Mouse (Mus musculus) c-Kit-positive CD71-negative TER-119-negative erythroid progenitor cells, embryonic 14.5 days (primary cell): ENCODE data around the gene Defb11.
"Not testable (repeated sequence)": the region's sequence is repeated elsewhere in the genome, so short reads cannot be mapped to it uniquely, and the experiment has no call there.

ENCODE experiments used
- DNase-seq: peaks from one replicate; pipeline ENCODE4 v3.0.0-alpha.2; 2013; ENCODE audit warnings: low read depth

The Defb11 gene

DNA sequence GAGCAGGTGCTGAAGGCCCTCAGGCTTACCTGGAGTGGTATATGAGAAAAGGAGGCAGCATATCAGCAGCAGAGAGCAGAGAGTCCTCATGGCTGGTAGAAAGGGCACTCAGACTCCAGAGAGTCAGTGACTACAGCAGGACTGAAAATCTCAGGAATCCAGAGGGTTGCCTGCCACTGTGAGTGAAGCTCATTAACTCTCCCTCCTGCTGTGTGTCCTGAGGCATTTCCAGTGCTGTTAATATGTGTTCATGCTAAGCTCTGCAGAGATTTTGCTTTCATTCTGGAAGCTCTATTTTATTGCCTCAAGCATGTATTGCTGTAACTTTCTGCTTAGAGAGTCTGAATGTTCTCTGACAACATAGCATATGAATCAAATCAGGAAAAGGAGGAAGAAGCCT, at the start of gene Defb11:
Gene Defb11 (minus strand): TSS at position 123 of the 400 bp plus-strand sequence.
- DNase-seq, result not testable (repeated sequence)

DNA sequence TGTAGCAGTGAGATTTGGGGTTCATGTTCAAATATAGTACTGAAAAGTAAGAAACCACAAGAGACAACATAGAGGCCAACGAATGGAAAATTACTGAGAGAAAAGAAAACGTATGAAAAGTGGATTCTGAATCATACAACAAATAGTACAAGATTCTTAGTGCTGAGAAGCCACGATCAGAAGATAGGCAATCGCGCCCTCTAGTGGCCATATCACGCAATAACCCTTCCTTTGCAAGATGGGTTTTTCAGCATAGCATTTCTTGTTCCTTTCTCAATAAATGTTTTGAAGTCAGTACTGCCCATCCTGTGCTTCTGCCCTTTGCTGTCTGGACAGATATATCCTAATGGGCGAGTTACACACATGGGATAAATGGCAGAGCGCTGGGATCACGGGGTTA, 49.1 kb upstream of the Defb11 start:
- DNase-seq, result peak; percentile 24

DNA sequence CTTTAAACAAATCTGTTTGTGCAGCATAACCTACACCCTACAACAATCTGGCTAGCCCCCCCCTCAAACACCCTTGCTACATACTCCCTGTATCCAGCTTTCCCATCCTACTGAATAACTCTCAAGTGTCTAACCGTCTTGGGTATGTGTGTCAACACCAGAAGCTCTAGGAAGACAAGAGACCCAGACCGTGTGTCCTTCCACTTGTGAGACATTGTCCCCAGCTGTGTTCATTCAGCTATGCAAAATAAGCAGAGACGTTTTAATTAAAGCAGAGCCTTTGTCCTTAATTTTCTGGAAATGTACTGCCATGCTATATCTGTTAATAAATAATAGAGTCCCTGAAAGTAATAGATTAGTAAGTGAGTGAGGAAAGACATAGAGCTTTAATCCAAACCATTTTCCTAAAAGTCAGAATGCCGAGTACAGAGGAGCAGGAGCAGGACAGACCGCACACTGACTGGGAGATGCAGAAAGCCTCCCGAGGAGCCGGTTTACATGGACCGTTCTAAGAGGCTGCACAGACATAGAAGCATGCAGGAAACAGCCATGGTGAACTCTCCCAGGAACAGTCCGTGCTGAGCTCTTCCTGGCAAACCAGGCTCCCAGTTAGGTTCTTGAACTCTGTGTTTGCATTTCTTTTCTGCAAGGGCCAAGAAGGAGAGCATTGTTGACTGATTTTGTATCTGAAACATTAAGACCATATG, 41.3 kb upstream of the Defb11 start:
- DNase-seq, result no peak

DNA sequence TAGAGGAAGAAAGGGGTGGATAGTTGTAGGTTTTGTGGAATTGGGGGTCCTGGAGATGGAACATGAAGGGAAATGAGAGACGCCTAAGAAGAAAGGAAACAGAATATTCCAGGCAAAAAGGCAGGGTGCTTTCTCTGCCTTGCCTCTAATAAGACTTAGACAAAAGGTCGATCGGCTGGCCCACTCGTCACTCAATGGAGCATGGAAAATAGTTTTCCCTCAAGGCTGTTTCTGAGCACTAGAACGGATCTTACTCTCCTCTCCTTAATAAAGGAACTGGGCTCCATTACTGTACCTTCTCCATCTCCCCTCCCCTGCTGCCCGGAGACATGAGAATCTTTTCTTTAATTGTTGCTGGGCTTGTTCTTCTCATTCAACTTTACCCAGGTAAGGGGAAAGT, 40.2 kb upstream of the Defb11 start, which contains the start of gene Defb13:
Gene Defb13 (plus strand): TSS at position 301 of the 400 bp plus-strand sequence.
- no peak for DNase-seq

DNA sequence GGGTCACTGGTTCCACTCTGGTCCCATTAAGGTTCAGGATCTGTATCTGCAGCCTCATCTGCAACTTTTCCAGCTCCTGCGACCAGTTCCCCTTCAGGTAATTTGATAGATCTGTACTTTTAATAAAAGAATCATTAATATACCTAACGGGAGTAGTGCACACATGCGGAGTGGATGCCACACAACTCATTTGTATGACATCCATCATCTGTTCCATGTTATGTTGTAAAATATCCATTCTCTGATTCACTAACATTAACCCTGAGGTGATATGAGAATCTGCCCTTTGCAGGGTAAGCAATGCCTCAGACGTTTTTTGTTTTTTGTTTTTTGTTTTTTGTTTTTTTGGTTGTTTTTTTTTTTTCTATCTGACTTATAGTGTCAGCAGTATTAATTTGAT, 31.8 kb upstream of the Defb11 start, which contains the start of gene Defb35:
Gene Defb35 (plus strand): TSS at position 301 of the 400 bp plus-strand sequence.
- DNase-seq, result not testable (repeated sequence)

DNA sequence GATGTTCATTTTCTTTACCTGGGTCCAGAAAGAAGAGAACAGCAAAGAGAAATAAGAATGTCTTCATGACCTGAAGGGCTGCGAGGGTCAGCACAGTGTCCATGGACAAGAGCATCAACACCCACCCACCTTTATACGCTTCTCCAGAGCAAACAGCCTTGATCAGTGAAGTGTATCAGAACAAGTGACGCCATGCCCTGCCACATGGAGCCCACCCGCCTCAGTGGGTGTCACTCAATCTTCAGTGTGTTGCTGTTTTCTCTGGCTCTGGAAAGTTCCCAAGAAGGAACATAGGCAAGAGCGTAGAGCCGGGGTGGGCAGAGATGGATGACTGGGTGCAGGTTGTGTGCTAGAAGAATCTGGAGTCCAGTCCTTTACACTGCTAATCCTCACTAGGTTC, 26.4 kb upstream of the Defb11 start, which contains the start of gene Defb15:
Gene Defb15 (minus strand): TSS at position 101 of the 400 bp plus-strand sequence.
- DNase-seq, result no peak

DNA sequence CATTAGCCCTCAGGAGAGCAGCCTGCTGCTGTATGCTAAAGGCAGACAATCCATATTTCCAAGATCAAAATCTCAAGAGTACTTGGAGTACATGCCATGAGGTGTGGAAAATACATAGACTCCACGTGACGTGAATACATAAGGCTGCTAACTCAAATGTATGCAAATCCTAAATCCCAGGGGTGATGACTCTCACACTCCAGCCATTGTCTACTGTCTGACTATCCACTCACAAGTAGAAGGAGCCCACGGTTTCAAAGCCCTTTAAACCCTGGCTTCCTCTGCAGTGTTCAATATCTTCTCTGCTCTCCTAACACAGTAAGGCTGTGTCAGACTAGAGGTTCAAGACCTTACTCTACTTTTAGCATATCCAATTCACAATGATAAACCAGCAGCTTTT, 24.5 kb upstream of the Defb11 start:
- not testable (repeated sequence) for DNase-seq

DNA sequence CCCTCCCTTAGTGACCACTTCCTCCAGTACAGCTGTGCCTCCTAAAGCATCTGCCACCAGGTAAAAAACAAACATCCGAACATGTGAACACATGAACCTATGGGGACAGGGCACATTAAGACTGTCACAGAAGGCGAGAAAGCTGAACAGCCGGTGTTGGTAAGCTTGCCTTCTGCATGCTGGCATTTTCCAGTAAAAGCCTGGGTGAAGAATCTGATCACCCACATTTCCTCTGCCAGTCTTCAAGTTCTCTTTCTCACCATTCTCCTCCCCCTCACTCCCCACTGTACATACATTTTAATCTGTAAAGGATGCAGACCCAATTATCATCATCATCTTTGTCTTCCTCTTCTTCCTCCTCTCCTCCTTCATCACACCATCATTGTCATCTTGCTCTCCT, 9.4 kb upstream of the Defb11 start:
- no peak for DNase-seq

DNA sequence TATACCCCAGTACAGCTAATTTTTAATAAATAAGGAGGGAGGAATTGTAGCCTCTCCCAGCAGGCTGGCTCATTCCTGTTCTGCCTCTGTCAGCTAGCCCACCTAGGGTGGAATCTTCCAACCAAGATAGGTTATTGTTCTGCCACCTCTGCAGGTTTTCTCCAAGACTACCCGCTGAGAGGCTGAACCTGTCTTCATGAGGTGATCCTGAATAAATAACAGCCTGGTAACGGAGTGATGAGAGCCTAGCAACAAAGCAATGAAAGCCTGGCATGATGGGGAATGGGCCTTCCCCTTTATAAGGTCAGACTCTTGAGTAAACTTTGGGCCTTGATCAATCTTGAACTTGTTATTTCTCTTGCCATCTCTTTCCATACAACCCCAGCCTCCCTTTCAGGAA, 6.3 kb upstream of the Defb11 start:
- DNase-seq, result no peak

DNA sequence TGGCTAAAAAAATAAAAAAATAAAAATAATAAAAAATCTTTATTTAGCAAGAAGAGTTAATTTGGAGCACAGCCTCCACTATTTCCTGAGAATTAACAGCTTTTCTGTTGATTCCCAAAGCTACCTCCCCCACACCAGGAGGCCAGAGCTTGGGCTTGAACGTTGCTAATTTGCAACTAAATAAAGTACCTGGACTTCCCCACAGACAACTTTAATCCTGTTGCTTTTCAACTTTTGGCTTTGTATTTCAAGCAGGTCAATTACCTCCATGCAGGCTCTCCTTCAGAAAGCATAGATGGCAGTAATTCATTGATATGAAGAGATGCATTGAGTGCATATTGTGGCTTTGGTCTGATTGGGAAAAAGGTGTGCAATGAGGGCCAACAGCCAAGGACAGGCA, 5.7 kb upstream of the Defb11 start:
- no peak for DNase-seq

DNA sequence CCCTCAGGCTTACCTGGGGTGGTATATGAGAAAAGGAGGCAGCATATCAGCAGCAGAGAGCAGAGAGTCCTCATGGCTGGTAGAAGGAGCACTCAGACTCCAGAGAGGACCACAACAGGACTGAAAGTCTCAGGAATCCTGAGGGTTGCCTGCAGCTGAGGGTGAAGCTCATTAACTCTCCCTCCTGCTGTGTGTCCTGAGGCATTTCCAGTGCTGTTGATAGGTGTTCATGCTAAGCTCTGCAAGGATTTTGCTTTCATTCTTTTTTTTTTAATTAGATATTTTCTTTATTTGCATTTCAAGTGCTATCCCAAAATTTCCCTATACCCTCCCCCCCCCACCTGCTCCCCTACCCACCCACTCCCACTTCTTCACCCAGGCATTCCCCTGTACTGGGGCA, 20.9 kb downstream of the Defb11 start, which contains the start of gene Defb9:
Gene Defb9 (minus strand): TSS at position 101 of the 400 bp plus-strand sequence.
- not testable (repeated sequence) for DNase-seq

DNA sequence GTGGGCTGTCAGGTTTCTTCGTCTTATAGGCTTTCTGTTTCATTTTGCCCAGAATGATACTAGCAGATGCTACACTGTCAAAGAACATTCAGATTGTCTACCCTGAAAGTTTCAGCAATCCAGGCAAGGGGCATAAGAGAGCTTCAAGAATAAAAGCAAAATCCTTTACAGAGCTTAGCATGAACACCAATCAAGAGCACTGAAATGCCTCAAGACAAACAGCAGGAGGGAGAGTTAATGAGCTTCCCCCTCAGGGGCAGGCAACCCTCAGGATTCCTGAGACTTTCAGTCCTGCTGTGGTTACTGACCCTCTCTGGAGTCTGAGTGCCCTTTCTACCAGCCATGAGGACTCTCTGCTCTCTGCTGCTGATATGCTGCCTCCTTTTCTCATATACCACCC, 47.6 kb downstream of the Defb11 start, which contains the start of gene Defb10:
Gene Defb10 (plus strand): TSS at position 316 of the 400 bp plus-strand sequence.
- DNase-seq, result not testable (repeated sequence)
